Mouse (Mus musculus) heart, postnatal 0 days (tissue): ENCODE measurements around the gene Imp4.

Experiments
- CTCF ChIP-seq: IDR thresholded peaks from 2 replicates; pipeline ENCODE4 v1.5.1; 2016; ENCODE audit warnings: antibody characterized with exemption, control low read depth, low read depth
- EP300 ChIP-seq: IDR thresholded peaks from 2 replicates; pipeline ENCODE4 v1.6.1; 2016; ENCODE audit warnings: antibody characterized with exemption, low read depth

- TF ChIP-seq CTCF, result no peak
- TF ChIP-seq EP300, result no peak
These were observed 7.3 kb upstream of the Imp4 start for GRCm38 (mm10) chr1:34432411-34432775.
